Mouse (Mus musculus) thymus, postnatal 4 days (tissue): Measurements from ENCODE around the gene Ppp1r12b.
"Not testable (repeated sequence)": the region's sequence is repeated elsewhere in the genome, so short reads cannot be mapped to it uniquely, and the experiment has no call there.

Experiments
- DNase-seq: peaks from one replicate; pipeline ENCODE4 v3.0.0; 2021

The Ppp1r12b gene

DNA sequence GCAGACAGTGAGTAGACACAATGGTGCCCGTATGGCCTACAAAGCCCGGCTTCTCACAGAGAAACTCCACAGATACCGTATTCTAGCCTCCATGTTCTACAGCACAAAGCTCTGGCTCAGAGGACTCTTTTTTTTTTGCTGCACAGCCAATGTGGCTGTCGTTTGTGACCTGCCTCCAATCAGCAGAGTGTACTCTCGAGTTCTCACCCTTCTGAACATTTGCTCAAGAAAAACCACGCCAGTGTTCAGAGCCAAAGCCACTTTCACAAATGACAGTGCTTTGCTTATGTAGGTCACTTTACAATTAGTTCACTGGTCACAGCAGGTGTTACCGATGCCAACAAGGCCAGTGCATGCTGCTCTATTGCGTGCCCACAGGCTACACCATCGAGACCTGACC is 107.9 kb downstream of the Ppp1r12b start:
- no peak for DNase-seq

DNA sequence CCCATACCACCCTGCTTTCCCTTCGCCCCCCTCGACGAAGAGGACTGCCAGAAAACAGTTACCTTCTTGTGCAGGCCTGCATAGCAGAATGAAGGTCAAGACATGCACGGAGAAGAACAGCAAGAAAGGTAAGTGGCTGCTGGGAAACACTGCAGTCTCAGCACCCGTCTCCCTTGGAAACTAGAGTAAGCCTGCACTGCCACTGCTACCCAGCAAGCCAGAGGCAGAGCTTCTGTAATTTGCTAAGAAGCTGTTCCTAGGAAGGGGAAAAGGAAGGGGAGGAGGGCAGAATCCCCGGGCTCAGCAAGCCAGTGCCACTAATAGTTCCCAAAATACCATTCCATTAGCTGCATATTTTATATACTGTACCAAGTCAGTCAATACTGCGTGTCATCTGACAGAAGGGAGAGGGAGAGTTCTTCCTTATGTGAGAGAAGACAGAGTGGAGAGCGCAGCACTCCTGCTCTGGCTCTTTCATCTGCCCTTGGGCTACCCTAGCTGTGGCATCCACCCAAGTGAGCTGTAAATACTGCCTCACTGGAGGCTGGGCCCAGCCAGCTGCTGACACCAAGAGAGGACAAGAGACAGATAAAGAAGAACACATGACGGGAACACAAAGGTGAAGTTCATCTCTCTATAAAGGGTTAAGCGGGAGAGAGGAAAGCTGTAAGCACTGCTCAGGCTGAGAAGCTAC is 109.3 kb downstream of the Ppp1r12b start:
- no peak for DNase-seq

DNA sequence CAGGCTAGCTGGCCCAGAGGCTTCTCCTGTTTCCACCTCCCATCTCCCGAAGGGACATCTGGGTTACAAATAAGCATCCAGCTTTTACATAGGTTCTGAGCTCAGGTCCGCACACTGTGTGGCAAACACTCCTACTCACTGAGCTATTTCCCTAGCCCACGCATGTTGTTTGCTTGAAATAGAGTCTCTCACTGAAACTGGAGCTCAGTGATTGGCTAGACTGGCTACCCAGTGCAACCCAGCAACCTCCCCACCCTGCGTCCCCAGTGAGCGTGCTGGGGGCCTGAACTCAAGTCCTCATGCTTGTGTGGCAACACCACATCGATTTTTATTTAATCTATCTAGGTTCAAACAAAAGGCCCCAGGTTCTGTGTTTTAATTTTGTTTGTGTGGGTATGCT is 112.4 kb downstream of the Ppp1r12b start:
- no peak for DNase-seq

DNA sequence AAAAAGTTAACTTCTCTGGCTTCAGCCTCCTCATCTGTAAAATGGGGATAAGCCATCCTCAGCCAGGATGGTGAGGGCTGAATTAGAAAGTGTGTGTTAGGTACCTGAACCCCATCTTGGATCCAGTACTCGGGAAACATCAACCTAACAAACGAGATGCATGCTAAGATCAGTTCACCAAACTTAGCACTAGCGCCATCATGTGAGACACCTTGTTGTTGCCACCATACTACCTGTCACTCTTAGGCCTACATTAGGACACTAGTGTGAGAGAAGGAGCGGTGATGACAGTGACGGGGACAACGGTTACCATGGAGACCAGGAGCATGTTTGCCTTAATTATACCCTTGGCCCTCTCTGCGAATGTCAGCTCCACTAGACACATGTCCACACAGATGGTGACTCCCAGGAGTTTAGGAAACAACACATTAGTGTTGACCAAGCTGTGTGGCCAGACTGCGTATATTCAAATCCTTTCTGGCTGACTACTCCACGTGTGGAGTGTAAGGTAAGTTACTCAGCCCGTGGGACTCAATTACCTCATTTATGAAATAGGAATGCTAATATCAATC is 118.7 kb downstream of the Ppp1r12b start:
- no peak for DNase-seq

DNA sequence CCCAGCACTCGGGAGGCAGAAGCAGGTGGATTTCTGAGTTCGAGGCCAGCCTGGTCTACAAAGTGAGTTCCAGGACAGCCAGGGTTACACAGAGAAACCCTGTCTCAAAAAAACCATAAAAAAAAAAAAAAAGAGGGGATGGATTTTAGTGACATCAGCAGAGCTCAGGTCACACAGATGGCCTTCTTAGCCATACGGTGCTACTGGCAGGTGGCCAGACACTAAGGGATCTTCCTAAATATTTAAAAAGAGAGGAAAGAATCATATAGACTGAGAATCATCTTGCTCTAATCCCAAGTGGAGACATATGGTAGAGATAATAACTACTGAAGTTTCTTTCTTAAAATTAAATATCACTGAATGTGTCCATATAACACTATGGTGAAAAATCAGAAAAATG is 124.9 kb downstream of the Ppp1r12b start:
- not testable (repeated sequence) for DNase-seq

DNA sequence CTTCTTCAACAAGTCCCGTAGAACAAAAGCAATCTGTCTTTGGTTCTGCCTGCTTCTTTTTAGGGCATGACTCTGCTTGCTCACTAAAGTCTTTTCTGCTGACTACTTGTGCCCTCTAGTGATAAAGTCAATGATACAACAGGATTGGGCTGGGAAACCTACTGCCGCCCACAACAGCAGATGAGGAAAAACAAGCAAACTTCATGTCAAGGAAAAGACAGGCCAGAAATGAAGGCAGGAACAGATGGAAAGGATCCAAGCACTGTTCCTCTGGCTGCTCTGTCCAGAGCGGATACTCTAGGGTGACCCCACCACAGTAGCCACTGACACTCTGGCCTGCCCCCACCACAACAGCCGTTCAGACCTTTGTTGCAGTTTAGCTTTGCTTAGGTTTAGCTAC is 126.1 kb downstream of the Ppp1r12b start:
- no peak for DNase-seq

DNA sequence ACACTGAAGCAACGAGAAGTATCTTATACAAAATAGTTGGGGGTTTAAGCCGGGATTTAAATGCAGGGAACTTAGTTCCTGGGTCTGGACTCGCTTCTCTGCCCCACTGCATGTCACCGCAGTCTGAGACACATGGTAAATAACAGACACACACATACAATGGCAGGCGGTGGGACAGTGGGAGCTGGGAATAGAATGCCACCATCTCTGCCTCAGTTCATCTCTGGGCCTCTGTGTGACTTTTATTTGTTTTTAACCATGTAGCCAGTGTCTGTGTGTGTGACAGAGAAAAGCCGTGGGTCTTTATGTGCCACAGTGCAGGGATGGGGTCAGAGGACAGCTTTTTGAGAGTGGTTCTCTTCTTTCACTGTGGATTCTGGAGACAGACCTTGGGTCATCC is 130.8 kb downstream of the Ppp1r12b start:
- DNase-seq = no peak

DNA sequence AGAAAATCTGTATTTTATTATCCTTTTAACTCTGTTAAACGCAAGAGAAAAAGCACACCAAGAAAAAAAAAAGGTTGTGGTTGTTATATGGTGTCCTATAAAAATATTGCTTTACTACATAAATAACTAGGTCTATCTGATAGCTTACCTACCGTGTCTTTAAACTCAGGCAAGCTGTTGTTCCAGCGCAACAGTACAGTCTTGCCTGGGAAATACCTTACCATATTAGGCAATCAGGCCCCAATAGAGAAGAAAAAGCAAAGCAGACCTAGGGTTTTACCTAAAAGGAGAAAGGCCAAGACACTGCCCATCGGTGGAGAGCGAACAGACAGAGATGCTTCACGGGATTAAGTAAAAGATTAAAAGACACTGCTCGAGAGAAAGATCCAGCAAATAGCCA is 131.9 kb downstream of the Ppp1r12b start:
- no peak for DNase-seq

DNA sequence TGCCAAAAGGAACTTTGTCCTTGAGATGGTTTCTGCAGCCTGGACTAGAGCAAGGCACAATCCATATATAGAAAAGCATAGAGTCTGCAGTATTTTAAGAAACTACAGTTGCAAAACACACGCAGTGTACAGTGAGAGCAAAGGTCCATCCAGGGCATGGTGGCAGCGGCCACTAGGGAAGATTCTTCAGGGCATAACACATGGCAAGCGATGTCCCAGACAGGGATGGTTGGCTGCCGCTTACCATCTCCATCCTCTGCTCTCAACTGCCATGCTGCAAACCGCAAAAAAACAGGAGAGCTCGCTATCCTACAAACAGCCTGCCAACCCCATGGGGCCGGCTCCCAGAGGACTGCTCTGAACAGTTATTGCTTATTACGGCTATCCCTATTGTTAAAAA is 132.4 kb downstream of the Ppp1r12b start:
- DNase-seq = no peak

DNA sequence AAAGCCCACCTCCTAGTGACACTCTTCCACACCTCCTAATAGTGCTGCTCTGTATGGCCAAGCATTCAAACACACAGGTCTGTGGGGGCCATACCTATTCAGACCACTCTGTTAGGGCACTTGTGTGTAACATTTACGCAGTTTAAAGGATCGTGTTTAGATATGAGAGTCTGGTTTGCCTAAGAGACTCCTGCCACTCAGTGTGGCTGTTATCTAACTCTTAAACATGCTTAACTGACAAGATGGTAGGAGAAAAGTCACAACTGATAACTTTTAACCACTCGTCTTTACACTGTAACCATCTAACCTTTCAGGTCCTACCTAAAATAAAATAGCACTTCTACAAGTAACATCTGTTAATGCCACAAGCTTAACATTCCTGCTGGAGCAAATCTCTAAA is 134.9 kb downstream of the Ppp1r12b start:
- DNase-seq = no peak

DNA sequence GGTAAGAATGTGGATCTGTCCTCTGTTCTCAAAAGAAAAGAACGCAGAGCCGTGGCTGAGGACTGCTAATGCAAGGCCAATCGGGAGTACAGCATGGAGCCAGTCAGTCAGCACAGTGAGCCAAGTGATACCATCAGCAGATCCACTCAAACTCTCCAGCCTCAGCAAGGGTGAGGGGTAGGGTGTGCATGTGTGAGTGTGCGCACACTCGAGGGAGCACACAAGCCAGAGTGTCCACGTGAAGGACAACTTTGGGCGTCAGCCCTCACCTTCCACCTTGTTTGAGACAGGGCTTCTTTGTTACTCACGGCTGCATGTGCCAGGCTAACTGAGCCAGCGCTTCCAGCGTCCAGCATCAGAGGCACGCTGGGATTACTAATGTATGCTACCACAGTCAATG is 136.5 kb downstream of the Ppp1r12b start:
- DNase-seq = no peak

DNA sequence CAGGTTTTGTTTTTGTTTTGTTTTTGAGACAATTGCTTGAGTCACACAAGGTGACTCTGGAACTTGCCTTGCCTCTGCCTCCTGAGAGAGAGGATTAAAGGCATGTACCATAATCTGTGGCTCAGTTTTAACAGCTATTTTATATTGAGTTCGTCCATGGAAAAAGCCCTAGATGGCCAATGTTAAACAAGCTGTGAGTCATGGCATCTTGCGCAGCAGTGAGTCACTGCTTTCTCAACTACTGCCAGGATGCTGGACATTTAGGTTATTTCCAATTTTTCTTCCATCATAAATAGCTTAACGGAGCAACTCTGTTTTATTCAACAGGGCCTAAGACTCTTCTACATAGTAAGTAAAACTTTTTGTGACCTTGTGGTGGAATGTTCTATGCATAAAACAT is 137.0 kb downstream of the Ppp1r12b start:
- no peak for DNase-seq

DNA sequence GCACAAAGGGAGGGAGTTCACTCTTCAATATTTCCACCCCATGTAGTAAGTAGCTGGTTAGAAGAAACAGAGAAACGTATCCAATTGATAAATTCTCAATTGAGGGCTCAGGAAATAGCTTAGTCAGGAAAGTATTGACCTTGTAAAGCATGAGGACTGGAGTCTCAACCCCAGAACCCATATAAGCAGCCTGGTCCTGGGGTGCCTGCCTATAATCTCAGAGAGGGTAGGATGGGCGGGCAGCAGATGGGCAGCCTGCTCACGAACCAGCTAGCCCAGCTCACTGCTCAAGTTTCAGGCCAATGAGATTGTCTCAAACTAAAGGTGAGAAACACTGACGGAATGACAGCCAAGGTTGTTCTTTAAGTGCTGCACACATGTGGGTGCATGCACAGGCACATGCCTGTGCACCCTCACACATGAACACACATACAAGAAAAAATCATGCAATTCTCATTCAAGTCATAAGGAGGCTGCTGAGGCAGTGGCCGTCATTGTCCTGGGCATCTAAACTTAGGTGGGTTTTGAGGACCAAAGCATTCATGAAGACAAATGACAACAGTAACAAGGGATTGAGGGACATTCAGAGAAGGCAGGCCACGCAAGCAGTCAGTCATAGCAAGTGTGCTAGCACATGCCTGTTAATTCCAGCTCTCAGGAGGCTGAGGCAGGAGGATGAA is 137.7 kb downstream of the Ppp1r12b start:
- DNase-seq = no peak

DNA sequence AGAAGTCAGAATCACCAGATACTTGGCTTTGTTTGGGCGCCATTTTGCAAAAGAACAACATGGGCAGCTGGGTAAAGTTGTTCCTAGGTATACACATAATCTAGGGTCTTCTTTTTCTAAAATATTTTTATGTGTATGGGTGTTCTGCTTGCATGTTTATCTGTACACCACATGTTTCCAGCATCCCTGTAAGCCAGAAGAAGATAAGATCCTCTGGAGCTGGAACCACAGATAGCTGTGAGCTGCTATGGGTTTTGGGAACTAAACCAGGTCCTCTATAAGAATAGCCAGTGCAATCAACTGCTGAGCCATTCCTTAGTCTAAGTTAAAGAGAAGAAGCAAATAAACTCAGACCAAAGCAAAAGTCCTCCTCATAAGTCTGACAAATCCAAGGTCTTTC is 138.6 kb downstream of the Ppp1r12b start:
- DNase-seq = no peak

DNA sequence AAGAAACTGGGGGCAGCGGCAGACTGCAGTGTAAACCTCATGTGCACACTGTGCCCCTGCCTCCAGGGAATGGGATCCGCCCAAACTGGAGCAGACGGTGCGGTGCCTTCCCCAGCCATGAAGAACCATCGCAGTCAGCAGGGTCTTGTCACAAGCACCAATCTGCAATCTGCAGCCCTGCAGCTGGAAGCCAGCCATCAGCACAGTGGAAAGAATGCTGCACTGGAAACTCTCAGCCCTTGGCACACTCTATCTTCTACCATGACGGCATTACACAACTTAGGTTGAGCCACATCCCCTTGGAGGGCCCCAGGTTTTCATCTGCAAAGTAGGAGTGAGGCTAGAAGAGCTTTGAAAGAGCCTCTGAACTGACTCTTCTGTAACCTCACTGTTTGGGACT is 139.1 kb downstream of the Ppp1r12b start:
- DNase-seq = no peak

DNA sequence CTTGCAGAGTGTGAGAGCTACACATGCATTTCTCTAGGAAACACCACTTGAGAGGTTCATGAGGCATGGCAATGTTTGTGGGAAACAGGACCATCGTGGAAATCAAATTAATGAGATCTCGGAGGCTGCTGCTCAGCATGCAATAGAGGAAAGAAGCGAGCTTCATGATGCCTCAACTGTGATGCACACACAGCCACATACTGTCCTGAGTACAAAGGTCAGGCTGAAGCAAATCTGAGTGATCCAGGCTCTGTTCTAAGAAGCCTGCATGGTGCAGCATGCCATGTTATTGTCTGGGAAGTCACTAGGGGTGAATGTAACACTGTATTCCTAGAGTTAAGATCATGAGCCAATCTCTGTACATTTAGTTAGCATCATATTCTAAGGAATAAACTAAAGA is 140.0 kb downstream of the Ppp1r12b start:
- no peak for DNase-seq

DNA sequence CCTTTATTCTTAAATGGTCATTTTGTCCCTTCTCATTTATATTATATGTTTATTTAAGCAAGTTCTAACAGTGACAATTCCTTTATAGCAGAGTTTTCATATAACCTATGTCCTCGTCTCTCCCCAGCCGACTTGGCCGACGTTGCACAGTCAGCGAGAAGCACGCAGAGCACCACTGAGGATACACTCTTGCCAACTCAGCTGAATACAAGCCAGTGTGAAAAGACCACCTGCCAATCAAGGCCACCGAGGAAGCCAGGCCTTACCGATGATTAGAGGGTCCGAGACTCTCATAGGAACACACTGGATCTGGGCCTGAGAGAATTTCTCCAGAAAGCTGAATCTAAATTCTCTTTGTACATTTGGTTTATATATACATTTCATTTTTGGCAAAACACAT is 150.3 kb downstream of the Ppp1r12b start:
- no peak for DNase-seq

DNA sequence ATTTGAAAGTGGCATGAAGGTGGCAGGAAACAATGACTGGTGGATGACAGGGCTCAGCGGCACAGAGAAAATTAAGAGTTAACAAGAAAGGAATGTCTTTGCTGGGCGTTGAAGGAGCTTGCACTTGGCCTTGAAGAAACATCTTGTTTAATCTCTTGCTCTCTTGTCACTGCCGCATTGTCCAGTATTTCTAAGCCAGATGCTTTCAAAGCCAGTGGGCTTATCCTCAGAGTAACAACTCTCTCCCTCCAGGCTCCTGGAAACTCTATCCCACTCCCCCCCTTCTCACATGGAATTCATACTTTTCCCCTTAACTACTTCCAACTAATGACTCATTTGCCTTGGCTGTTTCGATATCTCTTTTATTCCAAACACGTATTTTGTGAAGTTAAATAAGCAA is 151.4 kb downstream of the Ppp1r12b start:
- no peak for DNase-seq

DNA sequence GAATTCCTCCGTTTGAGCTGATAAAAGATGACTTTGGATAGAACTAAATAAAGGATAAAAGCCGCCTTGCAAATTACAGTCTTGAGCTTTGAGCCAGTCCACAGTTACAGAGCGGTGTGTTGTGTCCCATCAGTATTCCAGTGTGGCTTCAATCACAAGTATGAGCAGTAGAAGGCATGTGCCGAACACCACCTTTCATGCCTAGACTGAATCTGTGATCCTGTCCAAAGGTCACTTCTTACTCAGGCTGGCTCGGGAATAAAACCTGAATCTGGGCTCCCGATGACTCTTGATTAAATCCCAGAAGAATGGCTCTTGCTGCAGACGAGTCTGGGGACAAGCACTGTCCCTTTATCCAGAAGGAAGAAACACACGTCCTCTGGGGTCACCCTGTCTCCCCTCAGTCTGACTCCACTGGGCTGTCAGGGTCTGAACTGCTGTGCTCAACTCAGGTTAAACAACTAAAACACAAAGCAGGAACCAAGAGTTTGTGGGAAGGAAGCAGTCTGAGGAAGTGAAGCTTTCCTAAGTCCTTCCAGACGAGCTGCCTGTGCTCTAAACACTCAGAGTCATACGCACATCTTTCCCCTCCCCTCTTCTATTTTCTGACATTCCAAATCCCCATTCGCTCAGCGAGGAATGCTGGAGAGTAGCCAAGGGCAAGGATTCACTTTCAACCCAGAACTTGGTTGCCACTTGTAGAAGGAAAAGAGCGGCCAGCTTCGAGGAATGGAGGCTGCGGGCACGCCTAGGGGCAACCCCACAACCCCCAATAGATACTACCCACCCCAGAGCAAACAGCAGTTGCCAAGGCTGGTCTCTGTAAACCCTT is 152.2 kb downstream of the Ppp1r12b start:
- no peak for DNase-seq

DNA sequence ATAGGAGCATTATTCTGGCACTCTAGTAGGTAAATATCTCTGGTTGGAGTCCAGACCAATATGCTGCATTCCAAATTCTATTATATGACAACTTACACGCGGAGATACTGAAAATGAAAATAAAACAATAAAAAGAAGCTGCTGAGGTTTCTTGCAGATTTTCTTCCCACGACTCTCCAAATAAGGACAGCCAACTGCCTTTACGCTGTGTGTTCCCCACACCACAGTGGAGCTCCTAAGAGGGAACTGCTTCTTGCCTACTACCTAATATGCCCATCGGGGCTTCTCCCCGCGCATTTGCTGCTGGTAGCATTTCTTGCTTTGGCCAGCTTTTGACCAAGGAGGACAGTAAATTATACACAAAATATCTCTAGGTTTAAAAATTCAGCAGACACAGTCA is 154.0 kb downstream of the Ppp1r12b start:
- DNase-seq = no peak

DNA sequence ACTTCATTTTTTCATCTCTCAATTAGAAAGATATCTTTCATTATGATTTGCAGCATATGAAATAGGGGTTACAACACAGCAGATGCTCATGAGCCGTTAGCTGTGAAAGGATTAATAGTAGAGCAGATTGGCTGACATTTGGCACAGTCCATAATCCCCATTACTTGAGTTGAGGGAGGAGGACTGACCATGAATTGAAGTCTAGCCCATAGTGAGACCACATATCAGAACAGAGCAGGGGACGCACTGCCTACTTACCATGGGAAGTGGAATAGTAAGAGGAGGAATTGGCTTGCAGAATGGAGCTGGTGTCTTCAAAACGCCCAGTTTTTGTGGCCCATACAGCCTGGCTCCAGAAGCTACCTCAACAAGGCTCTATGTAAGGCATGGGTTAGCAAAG is 159.2 kb downstream of the Ppp1r12b start:
- no peak for DNase-seq

DNA sequence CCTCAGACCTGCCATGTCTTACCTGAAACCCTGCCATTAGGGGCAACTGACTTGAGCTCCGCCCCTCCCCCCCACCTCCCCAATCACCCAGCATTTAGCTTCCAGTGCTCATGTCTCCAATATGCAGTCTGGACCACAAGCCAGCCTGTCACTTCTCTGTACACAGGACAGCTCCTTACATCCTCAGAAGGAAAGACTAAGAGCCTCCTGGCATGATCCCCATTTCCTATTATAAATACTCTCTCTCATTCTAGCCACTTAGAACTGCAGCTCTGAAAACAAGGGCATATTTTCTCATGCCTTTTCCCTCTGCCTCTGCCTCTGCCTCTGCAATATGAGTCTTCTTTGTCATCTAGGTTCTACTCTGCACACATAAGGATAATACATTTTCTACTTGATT is 159.7 kb downstream of the Ppp1r12b start:
- DNase-seq = no peak

DNA sequence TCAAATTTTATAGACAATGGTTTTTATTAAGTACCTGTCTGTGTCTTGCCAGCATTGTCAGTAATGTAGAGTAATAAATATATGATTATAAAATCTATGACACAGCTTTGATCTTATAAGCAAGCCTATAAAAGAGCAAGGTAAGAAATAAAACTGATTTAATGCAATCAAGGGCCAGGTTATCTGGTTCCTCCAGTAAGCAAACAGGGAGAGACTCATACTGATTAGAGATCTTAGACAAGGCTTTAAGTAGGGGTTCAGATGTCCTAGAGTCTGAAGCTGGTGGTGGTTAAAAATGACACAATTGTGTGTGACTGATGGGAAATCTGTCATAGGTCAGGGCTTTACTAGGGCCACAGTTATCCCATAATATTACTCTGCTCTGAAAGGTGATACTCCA is 164.3 kb downstream of the Ppp1r12b start:
- no peak for DNase-seq
